Mouse (Mus musculus) heart, postnatal 0 days (tissue): ENCODE data around the gene Tmem8.

Experiments used
- CTCF ChIP-seq: IDR thresholded peaks from 2 replicates; pipeline ENCODE4 v1.5.1; 2016; ENCODE audit warnings: antibody characterized with exemption, control low read depth, low read depth
- EP300 ChIP-seq: IDR thresholded peaks from 2 replicates; pipeline ENCODE4 v1.6.1; 2016; ENCODE audit warnings: antibody characterized with exemption, low read depth

DNA sequence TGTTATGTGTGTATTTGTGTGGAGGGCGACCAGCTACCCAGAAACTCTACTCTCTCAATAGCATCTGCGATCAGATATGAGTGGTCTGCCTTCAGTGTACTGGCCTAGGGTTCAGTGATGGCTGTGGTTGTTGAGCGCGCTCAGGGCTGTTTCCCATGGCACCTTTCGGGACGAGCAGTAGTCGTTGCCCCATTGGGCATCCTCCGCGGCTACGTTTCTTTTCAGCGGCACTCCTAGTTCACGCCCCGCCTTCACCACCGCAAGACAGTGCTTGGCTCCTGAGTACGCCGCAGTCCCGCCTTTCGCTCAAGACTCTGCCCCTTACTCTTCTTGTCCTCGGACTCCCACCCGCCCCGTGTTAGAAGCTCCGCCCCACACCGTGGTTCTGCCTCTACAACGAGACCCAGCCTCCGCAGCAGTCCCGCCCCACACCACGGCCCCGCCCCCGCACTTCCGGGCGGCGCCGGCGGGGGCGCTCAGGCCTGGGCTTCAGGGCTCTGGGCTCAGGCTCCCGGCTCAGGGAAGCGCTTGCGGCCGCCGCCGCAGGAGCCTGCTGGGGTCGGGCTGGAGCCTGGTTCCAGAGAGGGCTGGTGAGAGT lies 25.2 kb downstream of the Tmem8 start, which contains the start of gene Axin1:
- TF ChIP-seq EP300 (no peak), CTCF (peak; percentile 52)
